Mouse (Mus musculus) bone marrow, adult 2 months (tissue): ENCODE data around the gene Lyst.

Experiments
- CTCF ChIP-seq: fragments of 200-500 bp; IDR thresholded peaks from 2 replicates; pipeline ENCODE4 v1.5.1; 2011; ENCODE audit warnings: low read length, control low read depth; ENCODE audit not compliant: control insufficient read depth, insufficient read depth
- POLR2A ChIP-seq: fragments of 200-500 bp; IDR thresholded peaks from 2 replicates; pipeline ENCODE4 v1.6.1; 2011; ENCODE audit warnings: low read depth, mild to moderate bottlenecking, control low read depth, low read length, borderline replicate concordance; ENCODE audit not compliant: control insufficient read depth

GRCm38 (mm10) chr13:13609655-13610054 is 19.5 kb downstream of the Lyst start:
- TF ChIP-seq CTCF (no peak), POLR2A (no peak)
